Comparison of ENCODE assay signal across 8 mouse cellular contexts in genomic region chr6:88197313-88198069, GRCm38 (mm10). TPM values are rescaled to one million over a fixed set of nuclear protein-coding genes. Genes with fewer than 3 reads are reported as not detected.
DNase-seq lines count a peak whose midpoint lies in the region; ATAC-seq lines count a peak whose summit lies in the region.

No protein-coding gene starts in this region.

- H3K4me1 ChIP-seq in heart, embryonic 15.5 days (replicated peaks): peaks cover 47% of the 10 kb centered on the region
- H3K4me1 ChIP-seq in limb, embryonic 11.5 days (ENCODE audit: control insufficient read depth, insufficient read depth, low read length): peaks cover 36% of the 10 kb centered on the region
- peaks cover 50% of the 10 kb centered on the region for H3K4me1 ChIP-seq in midbrain, embryonic 15.5 days

- peaks cover 99% of the 10 kb centered on the region for H3K27me3 ChIP-seq in heart, embryonic 15.5 days
- H3K27me3 ChIP-seq in limb, embryonic 11.5 days (ENCODE audit: control insufficient read depth, insufficient read depth, low read length): peaks cover 100% of the 10 kb centered on the region
- H3K27me3 ChIP-seq in midbrain, embryonic 15.5 days (replicated peaks): peaks cover 66% of the 10 kb centered on the region

- DNase-seq in urinary bladder, postnatal 14 days (ENCODE audit: low spot score): peak; percentile 60
- no peak for DNase-seq in urinary bladder, postnatal 25 days (ENCODE audit: low spot score)
- DNase-seq in limb, embryonic 11.5 days (ENCODE audit: low spot score): no peak
- DNase-seq in right cerebral cortex, postnatal 25 days: no peak
- DNase-seq in spleen, postnatal 14 days (ENCODE audit: low spot score in 2 of 2): no peak

- H3K27ac ChIP-seq in heart, embryonic 15.5 days: peak overlapping the region; percentile 56
- no peak overlapping the region for H3K27ac ChIP-seq in limb, embryonic 11.5 days (replicated peaks; ENCODE audit: low read depth, low read length)
- no peak overlapping the region for H3K27ac ChIP-seq in midbrain, embryonic 15.5 days

- no peak for ATAC-seq in heart, embryonic 15.5 days (replicated peaks; ENCODE audit: insufficient number of reproducible peaks, insufficient read depth, low FRiP score, low read depth)
- ATAC-seq in limb, embryonic 11.5 days (ENCODE audit: insufficient number of reproducible peaks, low FRiP score, low TSS enrichment, low read depth): no peak
- ATAC-seq in midbrain, embryonic 15.5 days (replicated peaks): no peak
- no peak for ATAC-seq in activated CD4-positive, CD25-positive, alpha-beta regulatory T cell, adult 4 months

- H3K9me3 ChIP-seq in heart, embryonic 15.5 days (replicated peaks): no peaks in the 10 kb centered on the region
- H3K9me3 ChIP-seq in limb, embryonic 11.5 days (ENCODE audit: control insufficient read depth, low read length): no peaks in the 10 kb centered on the region
- no peaks in the 10 kb centered on the region for H3K9me3 ChIP-seq in midbrain, embryonic 15.5 days

- H3K36me3 ChIP-seq in heart, embryonic 15.5 days: no peaks in the 10 kb centered on the region
- H3K36me3 ChIP-seq in limb, embryonic 11.5 days (ENCODE audit: control insufficient read depth, insufficient read depth, low read length): no peaks in the 10 kb centered on the region
- no peaks in the 10 kb centered on the region for H3K36me3 ChIP-seq in midbrain, embryonic 15.5 days (replicated peaks)

- H3K4me2 ChIP-seq in heart, embryonic 15.5 days: peak overlapping the region; percentile 83
- H3K4me2 ChIP-seq in limb, embryonic 11.5 days (ENCODE audit: low read depth, severe bottlenecking): peak overlapping the region; percentile 84
- peak overlapping the region; percentile 55 for H3K4me2 ChIP-seq in midbrain, embryonic 15.5 days

- 1% methylated on average over 33 of the region's 39 CpGs for WGBS in heart, embryonic 15.5 days
- under 1% methylated on average over 39 of the region's 39 CpGs for WGBS in limb, embryonic 11.5 days
- WGBS in midbrain, embryonic 15.5 days: 2% methylated on average over 39 of the region's 39 CpGs

- H3K4me3 ChIP-seq in heart, embryonic 15.5 days: peak overlapping the region; percentile 60
- H3K4me3 ChIP-seq in limb, embryonic 11.5 days (ENCODE audit: low read depth, low read length): peak overlapping the region; percentile 38
- peak overlapping the region; percentile 34 for H3K4me3 ChIP-seq in midbrain, embryonic 15.5 days

- peak overlapping the region; percentile 54 for H3K9ac ChIP-seq in heart, embryonic 15.5 days
- H3K9ac ChIP-seq in limb, embryonic 11.5 days (ENCODE audit: low read length): peak overlapping the region; percentile 40
- peak overlapping the region; percentile 13; the same call in 1 of the 2 replicates for H3K9ac ChIP-seq in midbrain, embryonic 15.5 days

RNA-seq across cellular contexts. Expression of gene Gata2, which starts 3.8 kb away (rescaled TPM):
- polyA plus RNA-seq in heart, embryonic 15.5 days (2015; fragmentation: Nextera tagmentation; extraction: Ambion mirVana): 14.0 and 20.4 TPM in 2 replicates
- 1.9 and 4.0 TPM in 2 replicates for polyA plus RNA-seq in limb, embryonic 11.5 days (2014; fragmentation: Nextera tagmentation; extraction: Ambion mirVana)
- 20.7 and 20.9 TPM in 2 replicates for polyA plus RNA-seq in midbrain, embryonic 15.5 days (2015; fragmentation: Nextera tagmentation; extraction: Ambion mirVana)
- polyA plus RNA-seq in activated CD4-positive, CD25-positive, alpha-beta regulatory T cell, adult 4 months (2017; shearing (Covaris generic)): not detected

RNA-seq across cellular contexts. Expression of gene Dnajb8, which starts 24.6 kb away (rescaled TPM):
- not detected in 2 replicates for polyA plus RNA-seq in heart, embryonic 15.5 days (2015; fragmentation: Nextera tagmentation; extraction: Ambion mirVana)
- polyA plus RNA-seq in limb, embryonic 11.5 days (2014; fragmentation: Nextera tagmentation; extraction: Ambion mirVana): not detected in 2 replicates
- polyA plus RNA-seq in midbrain, embryonic 15.5 days (2015; fragmentation: Nextera tagmentation; extraction: Ambion mirVana): not detected in 2 replicates
- not detected for polyA plus RNA-seq in activated CD4-positive, CD25-positive, alpha-beta regulatory T cell, adult 4 months (2017; shearing (Covaris generic))
